Comparison of ENCODE assay signal across 8 mouse cellular contexts in genomic region chr14:120296231-120297006, GRCm38 (mm10). TPM values are rescaled to one million over a fixed set of nuclear protein-coding genes. Genes with fewer than 3 reads are reported as not detected.
DNase-seq lines count a peak whose midpoint lies in the region; ATAC-seq and TF ChIP-seq lines count a peak whose summit lies in the region.

No protein-coding gene starts in this region.

- WGBS in heart, embryonic 11.5 days (ENCODE audit: insufficient replicate concordance): 66% methylated on average over 17 of the region's 17 CpGs
- 67% methylated on average over 17 of the region's 17 CpGs for WGBS in limb, embryonic 12.5 days

- no peaks in the 10 kb centered on the region; the same call in 1 of the 2 replicates for H3K36me3 ChIP-seq in heart, embryonic 11.5 days (ENCODE audit: control insufficient read depth, insufficient read depth, low read length)
- peaks cover 6% of the 10 kb centered on the region; the same call in 1 of the 2 replicates for H3K36me3 ChIP-seq in limb, embryonic 12.5 days

- ATAC-seq in heart, embryonic 11.5 days (replicated peaks; ENCODE audit: insufficient number of reproducible peaks, low FRiP score, low TSS enrichment): no peak
- ATAC-seq in limb, embryonic 12.5 days (ENCODE audit: insufficient number of reproducible peaks, insufficient read depth, low FRiP score, low TSS enrichment, low read depth): no peak
- ATAC-seq in monocyte, adult 5-6 weeks (replicated peaks; ENCODE audit: insufficient number of reproducible peaks, low FRiP score, low TSS enrichment, poor library complexity, severe bottlenecking): no peak

- no peak for DNase-seq in layer of hippocampus, adult 2 months (ENCODE audit: low spot score in 2 of 2)
- DNase-seq in layer of hippocampus, adult 9-11 months: no peak
- DNase-seq in R1 (ENCODE audit: low read depth, low spot score): peak; percentile 50
- DNase-seq in spleen, postnatal 10 days (ENCODE audit: low spot score in 2 of 2): no peak
- no peak for DNase-seq in urinary bladder, postnatal 10 days (ENCODE audit: low spot score)

- H3K9ac ChIP-seq in heart, embryonic 11.5 days (ENCODE audit: low read depth, low read length): peak overlapping the region; percentile 69; the same call in 1 of the 2 replicates
- H3K9ac ChIP-seq in limb, embryonic 12.5 days (replicated peaks): no peak overlapping the region

- TF ChIP-seq CTCF in layer of hippocampus, adult 2 months (conservative IDR thresholded peaks at IDR 0.05): no peak

- H3K27ac ChIP-seq in layer of hippocampus, adult 2 months: peak overlapping the region; percentile 86
- peak overlapping the region; percentile 83 for H3K27ac ChIP-seq in heart, embryonic 11.5 days (ENCODE audit: low read depth, low read length)
- peak overlapping the region; percentile 91 for H3K27ac ChIP-seq in limb, embryonic 12.5 days

- no peaks in the 10 kb centered on the region for H3K27me3 ChIP-seq in heart, embryonic 11.5 days (ENCODE audit: control insufficient read depth, insufficient read depth, low read length)
- no peaks in the 10 kb centered on the region for H3K27me3 ChIP-seq in limb, embryonic 12.5 days

- H3K4me2 ChIP-seq in heart, embryonic 11.5 days: peak overlapping the region; percentile 29; the same call in 1 of the 2 replicates
- H3K4me2 ChIP-seq in limb, embryonic 12.5 days: peak overlapping the region; percentile 45

- peak overlapping the region; percentile 21; the same call in 1 of the 2 replicates for H3K4me3 ChIP-seq in layer of hippocampus, adult 2 months
- H3K4me3 ChIP-seq in heart, embryonic 11.5 days (ENCODE audit: low read depth, low read length): no peak overlapping the region
- no peak overlapping the region for H3K4me3 ChIP-seq in limb, embryonic 12.5 days (replicated peaks)

- H3K4me1 ChIP-seq in heart, embryonic 11.5 days (ENCODE audit: control insufficient read depth, insufficient read depth, low read length): peaks cover 76% of the 10 kb centered on the region
- H3K4me1 ChIP-seq in limb, embryonic 12.5 days (replicated peaks): peaks cover 63% of the 10 kb centered on the region

- no peaks in the 10 kb centered on the region for H3K9me3 ChIP-seq in heart, embryonic 11.5 days (replicated peaks; ENCODE audit: control insufficient read depth, low read length)
- no peaks in the 10 kb centered on the region for H3K9me3 ChIP-seq in limb, embryonic 12.5 days

RNA-seq across cellular contexts. Expression of gene Mbnl2, which starts 20.9 kb away (rescaled TPM):
- total RNA-seq in layer of hippocampus, adult 2 months (2021): 100 to 1,000 TPM; 244 to 250 TPM
- 107 and 126 TPM in 2 replicates for polyA plus RNA-seq in heart, embryonic 11.5 days (2014; fragmentation: Nextera tagmentation; extraction: Ambion mirVana)
- polyA plus RNA-seq in limb, embryonic 12.5 days (2016; fragmentation: Nextera tagmentation; extraction: Ambion mirVana): 79.0 and 80.8 TPM in 2 replicates
- 77.3 to 125 TPM (median 112 TPM) in 3 replicates for total RNA-seq in monocyte, adult 5-6 weeks (2017)
